Mouse (Mus musculus): ENCODE measurements around the gene Gm49398.

Gm49398 gene

GRCm38 (mm10) chr13:61288739-61289138, at the start of gene Gm49398:
TSS of gene Gm49398 (minus strand) at chr13:61288839.
- no peak for DNase-seq (ENCODE audit: low spot score)

GRCm38 (mm10) chr13:61255258-61255657, 33.4 kb downstream of the Gm49398 start, which contains the start of gene Cts8:
TSS of gene Cts8 (minus strand) at chr13:61255358.
- DNase-seq (ENCODE audit: low spot score) = no peak

GRCm38 (mm10) chr13:61241076-61241947, 47.3 kb downstream of the Gm49398 start:
- peak; percentile 11 for DNase-seq (ENCODE audit: low spot score)

- no peak for DNase-seq (ENCODE audit: low spot score)
These were observed 85.3 kb downstream of the Gm49398 start, which contains the start of gene Cts6 for GRCm38 (mm10) chr13:61203310-61203709. TSS of gene Cts6 (minus strand) at chr13:61203410.
